Mouse (Mus musculus): ENCODE data around the gene Col5a1.

DNA sequence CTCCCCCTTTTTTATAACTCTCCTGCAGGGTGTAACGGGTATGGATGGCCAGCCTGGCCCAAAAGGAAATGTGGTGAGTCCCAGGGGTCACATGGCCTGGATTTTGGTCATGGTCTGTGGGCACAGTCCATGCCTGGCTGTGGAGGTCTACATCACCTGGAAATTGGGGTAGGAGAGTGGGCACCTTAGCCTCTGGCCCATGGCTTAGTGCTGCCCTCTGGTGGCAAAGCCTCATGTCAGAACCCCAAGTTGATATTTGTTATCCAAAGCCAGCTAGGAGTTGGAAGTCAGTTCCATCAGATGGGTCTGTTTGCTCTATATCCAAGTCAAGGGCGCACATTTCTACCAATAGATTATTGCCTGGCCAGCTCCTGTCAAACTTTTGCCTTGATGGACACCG is 87.6 kb downstream of the Col5a1 start:
- TF ChIP-seq CTCF (IDR thresholded peaks at IDR 0.05) (peak; percentile 89), EP300 (IDR thresholded peaks at IDR 0.05) (no peak)

Data from lung, postnatal 0 days (tissue).